Mouse (Mus musculus): ENCODE measurements at regions not wholly inside any gene's neighbourhood (a gene's known extent, or its start where the extent isn't known, plus 50 kb on each side); places are given as distances from the start of the nearest gene placed in this dataset.

DNA sequence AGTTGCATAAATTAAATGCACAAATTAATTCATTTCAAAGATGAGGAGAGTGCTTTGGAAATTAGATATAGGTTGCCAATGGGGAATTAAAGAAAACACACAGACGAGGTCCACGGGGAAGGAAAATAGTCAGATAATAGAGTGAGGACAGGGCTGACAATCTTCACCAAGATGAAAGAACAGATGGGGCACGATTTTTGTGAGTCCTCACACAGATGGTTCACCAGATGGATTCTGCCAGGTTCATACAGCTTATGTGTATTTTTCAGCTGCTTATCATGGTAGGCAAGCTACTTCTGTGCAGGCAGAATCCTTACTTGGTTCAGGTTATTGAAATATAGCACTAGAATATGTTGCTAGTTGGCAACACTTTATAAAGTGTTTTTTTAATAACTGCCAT, 1585.4 kb upstream of the Igfbp7 start:
- no peak for DNase-seq (ENCODE audit: low read depth, low spot score)

DNA sequence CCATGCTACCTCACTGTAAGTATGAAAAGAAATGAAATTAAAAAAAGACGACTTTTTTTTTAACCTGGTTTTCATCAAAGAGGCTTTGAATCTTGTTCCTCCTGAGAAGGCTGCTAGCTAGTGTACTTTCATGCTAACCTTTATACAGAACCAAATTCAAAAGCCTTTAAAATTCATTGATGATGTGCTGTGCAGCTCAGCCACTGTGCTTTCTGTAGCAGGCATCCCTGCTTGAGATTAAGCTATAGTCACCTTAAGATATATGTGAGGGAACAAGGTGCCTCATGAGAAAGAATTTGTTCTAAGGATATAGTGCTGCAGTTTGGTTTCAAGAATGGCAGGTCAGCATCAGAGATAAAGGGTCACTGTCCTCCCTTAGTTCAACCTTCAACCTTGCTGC, 1581.9 kb upstream of the Igfbp7 start:
- no peak for DNase-seq (ENCODE audit: low read depth, low spot score)

DNA sequence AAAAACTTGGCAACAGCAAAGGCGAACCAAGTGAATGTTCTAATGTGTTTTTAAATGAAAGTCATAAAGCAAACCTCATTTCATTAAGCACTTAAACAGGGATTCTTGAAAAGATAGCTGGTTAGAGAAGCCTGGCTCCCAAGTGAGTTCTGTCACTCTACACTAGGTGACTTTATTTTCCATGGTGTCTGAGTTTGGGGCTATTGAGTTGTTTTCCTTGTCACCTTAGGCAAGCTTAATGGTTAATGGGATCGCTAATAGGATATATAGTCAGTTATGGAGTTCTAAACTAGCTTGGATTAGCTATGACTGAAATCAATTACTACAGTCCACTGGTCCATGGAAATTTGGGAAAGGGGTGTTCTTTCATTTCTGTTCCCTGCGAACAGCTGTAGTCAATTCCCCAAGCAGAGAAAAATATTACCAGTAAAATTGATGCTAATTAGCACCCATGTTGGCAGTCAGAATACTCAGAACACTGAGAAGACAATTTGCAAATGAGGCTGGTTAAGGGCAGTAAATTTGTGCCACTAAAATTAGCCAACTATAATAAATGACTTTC, 1568.7 kb upstream of the Igfbp7 start:
- no peak for DNase-seq (ENCODE audit: low read depth, low spot score)

DNA sequence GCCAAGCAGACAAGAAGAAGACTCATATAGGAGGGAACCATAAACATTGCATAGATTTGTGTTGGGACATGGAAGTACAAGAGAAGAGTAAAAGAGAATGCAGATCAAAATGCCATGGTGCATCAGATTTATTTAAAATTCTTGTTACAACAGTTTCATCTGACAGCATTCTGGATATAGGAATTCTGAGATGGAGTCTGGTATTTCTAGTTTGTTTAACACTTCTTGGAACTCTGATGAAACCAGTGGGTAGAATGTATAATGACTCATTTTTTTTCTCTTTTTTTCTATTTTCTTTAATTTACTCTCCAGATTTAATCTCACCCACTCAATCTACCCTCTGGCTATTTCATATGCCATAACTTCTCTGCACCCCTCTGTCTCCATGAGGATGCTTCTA, 1537.9 kb upstream of the Igfbp7 start:
- DNase-seq (ENCODE audit: low read depth, low spot score): no peak

DNA sequence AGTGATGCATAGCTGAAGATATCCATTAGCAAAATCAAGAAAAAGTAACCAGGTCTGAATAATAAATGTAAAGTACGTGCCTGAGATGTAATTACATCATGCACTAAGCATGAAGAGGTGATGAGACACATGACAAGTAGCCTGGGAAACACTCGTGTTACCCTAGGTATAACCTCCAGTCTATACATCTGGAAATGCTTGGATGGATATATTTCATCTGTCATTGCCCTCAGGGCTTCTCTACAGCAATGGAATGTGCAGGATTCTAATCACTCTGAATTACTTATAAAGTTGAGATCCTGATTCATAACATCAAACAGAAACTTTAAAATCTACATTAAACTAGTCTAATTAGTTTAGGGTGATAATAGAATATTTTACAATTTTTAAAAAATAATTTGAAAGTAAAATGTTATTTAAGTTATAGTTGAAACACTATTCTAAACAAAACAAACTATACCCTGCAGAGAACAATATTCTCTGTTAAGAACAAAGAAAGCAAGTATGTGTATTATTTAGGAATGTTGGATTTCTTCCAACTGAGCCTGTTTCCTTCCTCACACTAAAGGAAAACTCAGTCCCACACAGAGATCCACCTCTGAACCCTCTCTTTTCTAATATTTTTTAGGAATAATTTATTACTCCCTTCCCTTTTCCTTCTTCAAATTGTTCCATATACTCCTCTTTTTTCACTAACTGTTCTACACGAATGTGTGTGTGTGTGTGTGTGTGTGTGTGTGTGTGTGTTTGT, 1514.2 kb upstream of the Igfbp7 start:
- DNase-seq (ENCODE audit: low read depth, low spot score): peak; percentile 25

DNA sequence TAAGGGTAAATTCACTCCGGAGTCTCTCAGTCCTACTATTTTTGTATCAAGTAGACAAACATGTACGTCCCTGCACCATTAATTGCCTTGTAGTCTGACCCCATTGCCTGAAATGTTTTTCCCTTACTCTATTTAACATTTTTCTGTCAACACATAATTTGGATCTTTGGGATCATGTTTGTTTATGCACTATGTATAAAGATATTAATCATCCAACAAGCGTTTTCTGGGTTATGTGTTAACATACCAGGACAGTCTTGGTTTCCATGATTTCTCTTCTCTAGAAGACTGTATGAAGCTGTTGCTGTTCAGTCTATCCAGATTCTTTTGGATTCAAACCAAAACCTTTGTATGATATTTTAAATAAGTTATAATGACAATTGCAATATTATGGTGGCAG, 1492.3 kb upstream of the Igfbp7 start:
- no peak for DNase-seq (ENCODE audit: low read depth, low spot score)

DNA sequence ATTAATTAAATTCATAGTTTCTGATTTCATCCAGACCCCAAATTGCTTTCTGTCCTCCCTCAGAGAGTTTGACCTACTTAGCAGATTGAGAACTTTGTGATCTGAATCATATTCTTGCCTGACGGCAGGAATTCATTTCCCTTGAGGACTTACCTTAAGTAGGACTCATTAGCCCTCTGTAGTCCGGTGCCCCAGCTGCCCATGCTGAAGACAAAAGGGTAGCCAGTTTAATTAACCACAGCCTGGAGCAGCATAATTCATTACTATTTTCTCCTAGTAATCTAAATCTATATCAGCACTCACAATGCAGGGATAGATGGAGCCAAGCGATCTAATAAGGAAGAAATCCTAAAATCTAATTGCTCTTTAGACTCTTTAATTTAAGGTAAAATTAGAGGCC, 1470.9 kb upstream of the Igfbp7 start:
- DNase-seq (ENCODE audit: low read depth, low spot score): no peak

DNA sequence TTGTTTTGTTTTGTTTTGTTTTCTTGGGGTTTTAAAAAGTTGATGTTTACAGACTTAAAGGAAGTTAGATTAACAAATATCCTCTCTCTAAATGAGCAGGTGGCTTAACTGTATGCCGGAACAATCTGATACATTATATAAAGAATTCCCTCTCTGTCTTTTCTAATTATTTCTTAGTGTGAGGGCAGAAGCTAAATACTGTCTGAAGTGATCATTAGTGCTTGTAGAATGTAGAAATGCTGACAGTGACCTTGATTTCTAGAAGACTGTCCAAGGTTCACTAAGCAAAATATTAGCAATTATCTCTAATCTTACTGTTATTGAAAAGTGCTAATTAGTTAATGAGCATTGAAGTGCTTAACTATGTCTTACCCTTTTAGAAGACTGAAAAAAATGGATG, 1437.3 kb upstream of the Igfbp7 start:
- DNase-seq (ENCODE audit: low read depth, low spot score): no peak

DNA sequence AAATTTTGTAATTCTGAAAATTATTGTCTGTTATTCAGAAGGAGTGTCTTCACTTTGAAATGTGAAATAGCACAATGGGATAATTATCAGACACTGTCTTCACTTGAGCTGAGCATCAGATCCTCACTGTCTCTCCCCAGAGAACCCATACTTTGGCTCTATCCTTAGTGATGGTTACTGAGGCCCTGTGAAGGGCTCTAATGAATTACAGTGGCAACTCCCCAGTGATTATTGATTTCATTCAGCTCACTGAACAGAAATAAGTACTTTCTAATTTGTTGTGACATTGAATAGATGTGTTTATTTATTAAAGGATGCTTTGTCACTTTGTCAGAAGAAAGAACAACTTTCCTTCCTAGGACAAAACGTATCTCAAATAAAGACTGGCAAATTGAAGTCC, 1389.5 kb upstream of the Igfbp7 start:
- DNase-seq (ENCODE audit: low read depth, low spot score): no peak

Data from forelimb bud, embryonic 11.5 days (tissue).